ENCODE assay signal across 13 mouse cellular contexts in the genomic region with DNA sequence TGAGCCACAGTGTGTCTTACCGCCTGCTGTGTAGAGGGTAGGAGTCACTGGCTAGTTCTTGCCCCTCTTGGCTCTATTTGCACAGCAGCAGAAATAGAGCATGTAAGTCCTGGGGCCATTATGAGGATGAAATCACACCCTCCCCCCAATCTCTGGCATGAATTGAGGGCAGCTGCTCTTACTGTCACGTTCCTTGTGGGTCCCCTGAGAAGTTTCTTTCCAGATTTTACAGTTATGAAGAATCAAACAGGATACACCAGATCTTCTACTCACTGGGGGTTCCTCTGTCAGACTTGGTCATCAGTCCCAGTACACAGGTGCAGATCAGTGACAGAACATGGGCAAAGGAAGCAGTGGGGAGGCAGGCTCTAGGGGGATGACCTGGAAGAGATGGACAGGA.
DNase-seq lines count a peak whose midpoint lies in the region.
"Had no signal": no experiment of that assay in that cellular context is flagged by ENCODE, and none has a peak within 500 bp of the region (broad histone marks: within the 10 kb centered on the region; RNA-seq: fewer than 3 reads in every experiment).

No protein-coding gene starts in this region.

- intact Hi-C loops in left cerebral cortex, postnatal 4 days (cut with DNase I), result no loop called here
- intact Hi-C loops in left cerebral cortex, postnatal 14 days (cut with DNase I), result no loop called here

- DNase-seq in cerebellum, adult 18-20 months, result peak; percentile 38 to 42
- DNase-seq in cerebellum, adult 11 months, result no peak
- peak; percentile 59 for DNase-seq in cerebellum, adult 9-11 months
- DNase-seq in cerebellum, postnatal 36 days, result no peak
- peak; percentile 49 for DNase-seq in left cerebral cortex, postnatal 4 days
- no peak for DNase-seq in left cerebral cortex, postnatal 14 days (ENCODE audit: low spot score in 2 of 2)
- DNase-seq: adrenal gland, adult 8-10 months; adrenal gland, postnatal 25 days; forebrain, postnatal 0 days; gastrocnemius, adult 2 months; gastrocnemius, postnatal 14 days; heart, adult 11 months; kidney, adult 18-20 months had no signal

Comparison
In these comparisons a context has a peak if more than half of its experiments do, and no peak if none do; other contexts are left out.
1. DNase-seq: peak in cerebellum, adult 18-20 months (2 of 2), cerebellum, adult 9-11 months (single experiment) and left cerebral cortex, postnatal 4 days (single experiment); none in cerebellum, adult 11 months (single experiment), cerebellum, postnatal 36 days (0 of 2) and left cerebral cortex, postnatal 14 days (0 of 2).